Mouse (Mus musculus) CH12.LX (cell line): ENCODE results near the gene Rbak. TPM values are rescaled to one million over a fixed set of nuclear protein-coding genes. Genes with fewer than 3 reads are reported as not detected.

Source experiments
- DNase-seq: peaks from one replicate; pipeline ENCODE4 v3.0.0-alpha.2; 2013; ENCODE audit errors: extremely low read depth
- H3K27ac ChIP-seq: 2 replicates; pipeline ENCODE4 v1.5.1; 2012; ENCODE audit warnings: low read depth, mild to moderate bottlenecking, control low read depth, moderate library complexity; ENCODE audit not compliant: insufficient read depth
- H3K27me3 ChIP-seq: replicated peaks from 2 replicates; pipeline ENCODE3; 2012; ENCODE audit warnings: inconsistent platforms
- H3K36me3 ChIP-seq, 2 experiments: replicated peaks in 1 of 2; 2 replicates each; pipeline versions ENCODE3 to v1.6.1; 2012; ENCODE audit warnings: inconsistent platforms in 1 of 2, low read length in 1 of 2, mild to moderate bottlenecking in 1 of 2, mixed read lengths in 1 of 2, moderate library complexity in 1 of 2; ENCODE audit not compliant: control insufficient read depth in 1 of 2, insufficient read depth in 1 of 2
- H3K4me1 ChIP-seq, 2 experiments: 2 replicates each; pipeline ENCODE4 v1.6.1; 2012; ENCODE audit warnings: inconsistent platforms in 1 of 2, moderate library complexity in 1 of 2; ENCODE audit not compliant: insufficient read depth in 2 of 2, control insufficient read depth in 1 of 2
- H3K4me2 ChIP-seq: 2 replicates; pipeline ENCODE4 v1.6.1; 2012; ENCODE audit warnings: low read depth, mild to moderate bottlenecking, control low read depth; ENCODE audit not compliant: poor library complexity, insufficient read depth, severe bottlenecking
- H3K4me3 ChIP-seq, 3 experiments: fragments of 150-350 bp in 1 of 3; sonication (generic) in 1 of 3; replicated peaks in 1 of 3; 2 replicates each; pipeline versions ENCODE3 to v1.5.1; 2011 to 2012; ENCODE audit warnings: low read depth in 2 of 3, low read length in 2 of 3, mild to moderate bottlenecking in 2 of 3, moderate library complexity in 2 of 3, control low read depth in 1 of 3, improper control_type of control experiment in 1 of 3, inconsistent platforms in 1 of 3, mixed read lengths in 1 of 3; ENCODE audit not compliant: poor library complexity in 1 of 3
- H3K79me2 ChIP-seq: replicated peaks from 2 replicates; pipeline ENCODE4 v1.6.1; 2012; ENCODE audit warnings: mild to moderate bottlenecking, moderate library complexity; ENCODE audit not compliant: control insufficient read depth, poor library complexity, insufficient read depth, severe bottlenecking; ENCODE audit errors: extremely low read depth
- H3K9ac ChIP-seq: 2 replicates; pipeline ENCODE4 v1.6.1; 2012; ENCODE audit warnings: low read depth, mild to moderate bottlenecking, control low read depth, moderate library complexity; ENCODE audit not compliant: insufficient read depth
- H3K9me3 ChIP-seq: replicated peaks from 2 replicates; pipeline ENCODE3; 2012; ENCODE audit warnings: low read length, inconsistent platforms, mixed read lengths
- BHLHE40 ChIP-seq: IDR thresholded peaks from 2 replicates; pipeline ENCODE4 v1.6.1; 2011; ENCODE audit warnings: mild to moderate bottlenecking, low read depth, low read length, improper control_type of control experiment
- CTCF ChIP-seq, 2 experiments: IDR thresholded peaks in 1 of 2; conservative IDR thresholded peaks in 1 of 2; 2 replicates each; pipeline ENCODE4 v1.5.1; 2011 to 2012; ENCODE audit warnings: low read depth in 2 of 2, low read length in 2 of 2, improper control_type of control experiment in 1 of 2, inconsistent platforms in 1 of 2, mild to moderate bottlenecking in 1 of 2, moderate library complexity in 1 of 2
- E2F4 ChIP-seq: IDR thresholded peaks from 2 replicates; pipeline ENCODE4 v1.6.1; 2011; ENCODE audit warnings: low read depth, low read length, improper control_type of control experiment; ENCODE audit not compliant: insufficient replicate concordance
- ELF1 ChIP-seq: IDR thresholded peaks from 2 replicates; pipeline ENCODE4 v1.6.1; 2014; ENCODE audit warnings: low read depth, mild to moderate bottlenecking, inconsistent platforms, low read length, improper control_type of control experiment
- EP300 ChIP-seq: IDR thresholded peaks from 2 replicates; pipeline ENCODE4 v1.6.1; 2011; ENCODE audit warnings: low read length, improper control_type of control experiment
- ETS1 ChIP-seq: conservative IDR thresholded peaks from 2 replicates; pipeline ENCODE4 v1.6.1; 2012; ENCODE audit warnings: low read depth, mild to moderate bottlenecking, inconsistent platforms, low read length, improper control_type of control experiment, moderate library complexity
- GABPA ChIP-seq: IDR thresholded peaks from 2 replicates; pipeline ENCODE4 v1.6.1; 2012; ENCODE audit warnings: low read depth, low read length, improper control_type of control experiment, inconsistent platforms; ENCODE audit not compliant: insufficient replicate concordance
- MEF2A ChIP-seq: IDR thresholded peaks from 2 replicates; pipeline ENCODE4 v1.6.1; 2014; ENCODE audit warnings: low read depth, mild to moderate bottlenecking, inconsistent platforms, low read length, improper control_type of control experiment, borderline replicate concordance
- MXI1 ChIP-seq: IDR thresholded peaks from 2 replicates; pipeline ENCODE4 v1.6.1; 2011; ENCODE audit warnings: mild to moderate bottlenecking, low read depth, low read length, improper control_type of control experiment
- NRF1 ChIP-seq: IDR thresholded peaks from 2 replicates; pipeline ENCODE4 v1.6.1; 2014; ENCODE audit warnings: low read depth, mild to moderate bottlenecking, inconsistent platforms, low read length, improper control_type of control experiment, moderate library complexity
- PAX5 ChIP-seq: IDR thresholded peaks from 2 replicates; pipeline ENCODE4 v1.6.1; 2012; ENCODE audit warnings: low read length, inconsistent platforms, mixed read lengths
- USF1 ChIP-seq: IDR thresholded peaks from 2 replicates; pipeline ENCODE4 v1.6.1; 2014; ENCODE audit warnings: low read depth, mild to moderate bottlenecking, inconsistent platforms, low read length, improper control_type of control experiment
- USF2 ChIP-seq: conservative IDR thresholded peaks from 2 replicates; pipeline ENCODE4 v1.6.1; 2011; ENCODE audit warnings: low read depth, low read length, improper control_type of control experiment
- dilution Hi-C: fragments of 300-500 bp; cut with MboI; formaldehyde crosslinking; loops from 2 replicates; pipeline ENCODE4 v1.14.3; 2020; ENCODE audit warnings: low sequenced_read_pairs; ENCODE audit not compliant: extremely low pct_unique_long_range_greater_than_20kb, extremely low pct_ligation_motif_present
- in situ Hi-C: fragments of 300-500 bp; cut with MboI; formaldehyde crosslinking; loops from 3 replicates; pipeline ENCODE4 v1.14.3; 2019; ENCODE audit warnings: low sequenced_read_pairs, low pct_ligation_motif_present, low pct_unique_long_range_greater_than_20kb, mixed read lengths
- polyA plus RNA-seq: library from polyadenylated mRNA; unstranded; fragments of >175 nt; gene quantifications from 2 replicates; pipeline ENCODE4 v1.2.1, GENCODE M21; 2012; ENCODE audit warnings: low read depth; ENCODE audit not compliant: insufficient read length
- total RNA-seq, 2 experiments: library from RNA; depleted of rRNA; stranded (reverse); fragments of 300-350 nt in 1 of 2; fragments of >200 nt in 1 of 2; gene quantifications; 2 replicates each; pipeline ENCODE4 v1.2.3; 2012 to 2014

The Rbak gene
- total and polyA plus RNA-seq, 3 experiments = 3.8 to 6.1 (median 4.9) TPM

DNA sequence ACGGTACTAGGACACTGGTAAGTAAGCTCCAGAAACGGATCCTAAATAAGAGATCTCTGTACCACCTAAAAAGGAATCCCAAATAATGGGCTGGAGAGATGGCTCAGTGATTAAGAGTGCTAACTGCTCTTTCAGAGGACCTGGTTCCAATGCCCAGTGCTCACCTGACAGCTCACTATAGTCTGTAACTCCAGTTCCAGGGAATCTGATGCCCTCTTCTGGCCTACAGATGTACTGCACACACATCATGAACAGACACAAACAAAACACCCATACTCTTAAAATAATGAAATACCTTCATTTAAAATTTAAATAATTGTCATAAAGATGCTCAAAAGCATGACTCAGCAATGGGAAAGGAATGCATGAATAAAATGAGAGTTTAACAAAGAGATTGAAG, 31.0 kb downstream of the Rbak start:
- Histone ChIP-seq H3K9ac (no peak overlapping the region), H3K4me3 (no peak overlapping the region), H3K27ac (no peak overlapping the region), H3K4me2 (no peak overlapping the region), H3K9me3 (peaks cover 10% of the 10 kb centered on the region), H3K36me3 (no peaks in the 10 kb centered on the region), H3K27me3 (peaks cover 15% of the 10 kb centered on the region), H3K79me2 (no peaks in the 10 kb centered on the region), H3K4me1 (no peaks in the 10 kb centered on the region; a peak in 1 of 4 replicates)
- in situ Hi-C loops (no loop called here), dilution Hi-C loops (no loop called here)
- TF ChIP-seq CTCF (conservative IDR thresholded peaks at IDR 0.05 in 1 of 2, IDR thresholded peaks at IDR 0.05 in 1 of 2; ENCODE audit: low read depth in 2 of 2, low read length in 2 of 2) (0 out of 4 replicates have a peak, but pooled peaks of 1 of the 2 experiments have one; percentile 7), MXI1 (no peak), ELF1 (no peak), GABPA (no peak)
- DNase-seq = no peak

DNA sequence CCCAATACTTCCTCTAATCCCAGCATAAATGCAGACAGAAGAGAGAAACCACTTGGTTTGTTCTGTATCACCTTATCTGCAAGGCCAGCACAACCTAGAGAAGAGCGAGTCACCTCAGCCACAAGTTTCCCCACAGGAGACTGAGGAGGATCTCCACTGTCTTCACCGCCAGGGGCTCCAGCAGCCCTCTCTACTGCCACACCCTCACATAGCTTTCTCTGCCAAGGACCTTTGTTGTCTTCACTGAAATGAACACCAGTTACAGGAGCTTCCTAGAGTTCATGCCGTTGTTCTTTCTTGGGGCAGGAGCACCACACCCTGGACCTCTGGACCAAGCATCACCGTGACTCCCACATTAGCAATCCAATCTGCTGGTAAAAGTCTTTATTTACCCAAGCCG, 31.9 kb downstream of the Rbak start:
- no peak overlapping the region for H3K4me3 ChIP-seq
- dilution Hi-C loops (no loop called here), in situ Hi-C loops (no loop called here)
- no peak overlapping the region for H3K27ac ChIP-seq
- DNase-seq = no peak
- no peak overlapping the region for H3K4me2 ChIP-seq
- H3K36me3 ChIP-seq = no peaks in the 10 kb centered on the region
- TF ChIP-seq E2F4 (no peak), MEF2A (no peak), EP300 (no peak), USF1 (no peak), ELF1 (no peak), PAX5 (no peak), USF2 (no peak)
- H3K9me3 ChIP-seq = peaks cover 10% of the 10 kb centered on the region
- H3K27me3 ChIP-seq = peaks cover 15% of the 10 kb centered on the region
- H3K79me2 ChIP-seq = no peaks in the 10 kb centered on the region
- H3K4me1 ChIP-seq = no peaks in the 10 kb centered on the region; a peak in 1 of 4 replicates
- H3K9ac ChIP-seq = no peak overlapping the region

GRCm38 (mm10) chr5:143147481-143147880, 33.1 kb downstream of the Rbak start, which contains the start of gene Olfr718-ps1:
Olfr718-ps1 (minus strand) TSS chr5:143147581.
- TF ChIP-seq NRF1 (no peak), ETS1 (no peak), BHLHE40 (no peak)
- TF ChIP-seq, all 38 proteins: peak for 0
- H3K27me3 ChIP-seq = peaks cover 16% of the 10 kb centered on the region
- no peaks in the 10 kb centered on the region for H3K79me2 ChIP-seq
- no peak within 1 kb of the TSS for H3K4me3 ChIP-seq
- H3K9me3 ChIP-seq = peaks cover 10% of the 10 kb centered on the region
- no peak within 1 kb of the TSS for H3K4me2 ChIP-seq
- dilution Hi-C loops = no loop called here
- H3K9ac ChIP-seq = no peak within 1 kb of the TSS
- DNase-seq = no peak
- no peaks in the 10 kb centered on the region; a peak in 1 of 4 replicates for H3K4me1 ChIP-seq
- H3K27ac ChIP-seq = no peak within 1 kb of the TSS
- in situ Hi-C loops = no loop called here
- no peaks in the 10 kb centered on the region for H3K36me3 ChIP-seq
